In the genomic region with DNA sequence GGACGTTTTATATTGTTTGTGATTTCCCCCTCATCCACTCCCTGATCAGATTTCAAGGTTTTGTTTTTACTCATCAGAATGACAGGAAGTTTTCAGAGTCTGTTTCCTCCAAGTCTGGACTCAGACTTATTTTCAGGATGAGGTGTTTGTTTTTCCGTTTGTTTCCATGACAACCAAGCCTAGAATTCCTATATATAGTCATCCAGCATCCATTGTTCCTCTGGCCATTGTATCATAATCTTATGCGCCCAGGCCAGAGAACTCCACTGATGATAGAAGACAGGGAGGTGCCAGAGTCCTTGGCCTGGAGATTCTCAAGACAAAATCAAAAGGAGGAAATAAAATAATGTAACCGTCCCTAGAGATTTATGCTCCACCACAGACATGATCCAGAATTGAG, we compare ENCODE assay signal across 9 mouse cellular contexts.
DNase-seq lines count a peak whose midpoint lies in the region; TF ChIP-seq lines count a peak whose summit lies in the region.
"Had no signal": no experiment of that assay in that cellular context is flagged by ENCODE, and none has a peak within 500 bp of the region (broad histone marks: within the 10 kb centered on the region; RNA-seq: fewer than 3 reads in every experiment).

No protein-coding gene starts in this region.

- H3K36me3 ChIP-seq in kidney, adult 2 months (ENCODE audit: control insufficient read depth, insufficient read depth, low read length), result no peaks in the 10 kb centered on the region

- no peaks in the 10 kb centered on the region for H3K27me3 ChIP-seq in kidney, adult 2 months (replicated peaks; ENCODE audit: control insufficient read depth, insufficient read depth, low read length)
- H3K27me3 ChIP-seq: Patski had no signal

- WGBS in kidney, adult 2 months, result 59% methylated on average over 4 of the region's 4 CpGs

- H3K4me3 ChIP-seq in kidney, adult 2 months (ENCODE audit: insufficient read depth, low read depth, low read length), result no peak overlapping the region

- peak; percentile 56 for DNase-seq in embryo, embryonic 10 days (ENCODE audit: low spot score)
- DNase-seq in embryo, embryonic 9.5 days (ENCODE audit: extremely low spot score), result no peak
- DNase-seq in kidney, adult 2 months, result peak; percentile 81
- no peak for DNase-seq in kidney, postnatal 4 days
- peak; percentile 18 for DNase-seq in ZHBTc4 (ENCODE audit: low read depth, low spot score)
- DNase-seq in kidney, postnatal 14 days, result peak; percentile 34
- no peak for DNase-seq in frontal cortex, adult 2 months (ENCODE audit: extremely low spot score in 1 of 2, low spot score in 1 of 2)
- no peak for DNase-seq in gastrocnemius, postnatal 25 days

- no peak for TF ChIP-seq CTCF in kidney, adult 2 months (conservative IDR thresholded peaks at IDR 0.05; ENCODE audit: insufficient read depth, insufficient read length, low read depth, low read length)

- 0 out of 2 replicates have a peak, but pooled peaks cover 3% of the 10 kb centered on the region for H3K4me1 ChIP-seq in kidney, adult 2 months (ENCODE audit: control insufficient read depth, insufficient read depth, low read length)

- no peak for TF ChIP-seq POLR2A in kidney, adult 2 months (IDR thresholded peaks at IDR 0.05; ENCODE audit: low read depth, low read length)

- peak overlapping the region; percentile 91 for H3K27ac ChIP-seq in kidney, adult 2 months (ENCODE audit: insufficient read depth, low read depth, low read length)

Comparison
In these comparisons a context has a peak if more than half of its experiments do, and no peak if none do; other contexts are left out.
1. DNase-seq: peak in embryo, embryonic 10 days (single experiment), kidney, adult 2 months (single experiment), ZHBTc4 (single experiment) and kidney, postnatal 14 days (single experiment); none in embryo, embryonic 9.5 days (single experiment), kidney, postnatal 4 days (0 of 2), frontal cortex, adult 2 months (0 of 2) and gastrocnemius, postnatal 25 days (single experiment).